Mouse (Mus musculus): ENCODE data around the gene Ceacam19. TPM values are rescaled to one million over a fixed set of nuclear protein-coding genes. Genes with fewer than 3 reads are reported as not detected.

Gene Ceacam19
- total RNA-seq, 4 experiments from 2014 or later = not detected

DNA sequence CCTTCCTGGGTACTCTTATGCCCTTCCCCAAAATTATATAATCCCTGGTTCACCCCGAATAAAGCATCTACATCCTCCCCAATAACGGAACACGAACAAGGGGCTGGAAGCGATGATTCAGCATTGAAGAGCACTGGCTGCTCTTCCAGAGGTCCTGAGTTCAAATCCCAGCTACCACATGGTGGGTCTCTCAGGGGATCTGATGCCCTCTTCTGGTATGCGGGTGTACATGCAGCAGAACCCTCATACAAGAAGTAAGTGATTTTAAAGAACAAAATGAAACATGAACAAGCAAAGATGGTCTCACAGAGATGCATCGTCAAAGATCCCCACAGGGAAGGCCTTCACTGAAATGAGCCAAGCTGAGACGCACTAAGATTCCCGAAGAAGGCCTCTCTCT is 7.0 kb downstream of the Ceacam19 start:
- no peak for DNase-seq (ENCODE audit: low spot score)

- DNase-seq (ENCODE audit: low spot score) = no peak
Observed at GRCm38 (mm10) chr7:19876781-19877425, 10.9 kb downstream of the Ceacam19 start.

- DNase-seq (ENCODE audit: low spot score) = peak; percentile 54
Observed at GRCm38 (mm10) chr7:19875948-19876682, 11.7 kb downstream of the Ceacam19 start.

- DNase-seq (ENCODE audit: low spot score) = peak; percentile 35
Observed at GRCm38 (mm10) chr7:19871943-19872601, 15.7 kb downstream of the Ceacam19 start.

DNA sequence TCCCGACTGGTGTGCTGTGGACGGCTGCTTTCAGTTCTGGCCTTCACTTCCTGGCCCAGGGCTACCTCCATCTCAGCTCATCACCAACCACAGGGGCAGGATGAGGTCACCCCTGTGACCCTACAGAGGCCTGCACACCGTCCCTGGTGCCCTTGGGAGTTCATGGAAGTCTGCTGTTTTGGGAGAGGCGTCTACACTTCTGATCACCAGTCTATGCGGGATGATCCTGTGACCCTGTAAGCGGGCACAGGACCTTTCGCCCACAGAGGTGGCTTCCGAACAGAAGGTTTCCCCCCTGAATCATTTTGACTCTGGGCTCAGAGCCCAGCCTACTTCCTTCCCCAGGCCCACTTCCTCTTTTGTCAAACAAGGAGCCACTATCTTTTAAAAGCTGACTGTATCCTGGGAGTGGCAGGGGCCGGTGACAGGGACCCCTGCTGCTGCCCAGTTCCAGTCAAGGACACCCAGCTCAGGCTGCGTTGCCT is 16.6 kb downstream of the Ceacam19 start:
- DNase-seq (ENCODE audit: low spot score) = peak; percentile 48

- no peak for DNase-seq (ENCODE audit: low spot score)
Observed at GRCm38 (mm10) chr7:19867751-19868399, 19.9 kb downstream of the Ceacam19 start.

- no peak for DNase-seq (ENCODE audit: low spot score)
Observed at GRCm38 (mm10) chr7:19866490-19866889, 21.3 kb downstream of the Ceacam19 start.

GRCm38 (mm10) chr7:19865246-19866036 is 22.3 kb downstream of the Ceacam19 start:
- no peak for DNase-seq (ENCODE audit: low spot score)

GRCm38 (mm10) chr7:19864241-19864640 is 23.5 kb downstream of the Ceacam19 start:
- peak; percentile 52 for DNase-seq (ENCODE audit: low spot score)

DNA sequence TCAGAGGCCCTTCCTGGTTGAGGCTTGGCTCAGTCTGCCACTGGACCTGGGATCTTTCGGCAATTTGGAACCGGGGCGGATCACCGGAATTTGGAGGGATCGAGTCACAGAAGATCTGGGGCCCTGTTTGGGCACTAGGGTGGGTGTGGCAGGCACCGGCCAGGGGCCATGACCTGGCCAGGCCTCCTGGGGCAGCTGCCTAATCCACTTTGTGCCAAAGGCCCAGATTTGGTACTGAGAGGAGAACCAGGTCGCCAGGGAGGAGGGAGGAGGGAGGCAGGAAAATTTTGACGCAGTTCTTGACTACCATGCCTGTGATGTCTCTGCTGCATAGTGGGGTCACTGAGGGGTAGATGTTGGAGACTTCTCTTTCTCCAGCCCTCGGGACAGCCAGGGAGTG is 26.6 kb downstream of the Ceacam19 start, which contains the start of gene Ceacam16:
Gene Ceacam16 (minus strand): TSS at position 101 of the 400 bp plus-strand sequence.
- no peak for DNase-seq (ENCODE audit: low spot score)

DNA sequence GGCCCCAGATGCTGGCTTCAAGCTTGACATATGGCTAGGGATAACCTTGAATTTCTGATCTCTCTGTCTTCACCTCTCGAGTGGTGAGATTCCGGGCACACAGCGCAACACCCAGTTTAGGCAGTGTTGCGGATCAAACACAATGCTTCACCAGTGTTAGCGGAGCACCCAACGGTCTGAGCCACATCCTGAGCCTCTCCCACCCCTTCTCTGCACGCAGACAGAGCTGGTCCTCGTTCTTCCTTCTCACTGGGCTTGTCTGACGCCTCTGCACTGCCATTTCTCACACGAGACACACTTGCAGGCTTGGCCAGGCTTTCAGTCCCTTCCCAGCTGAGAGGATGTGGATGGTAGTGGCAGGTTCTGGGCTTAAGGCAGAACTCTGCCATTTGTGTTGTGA is 28.0 kb downstream of the Ceacam19 start:
- DNase-seq (ENCODE audit: low spot score) = no peak

- DNase-seq (ENCODE audit: low spot score) = no peak
Observed at GRCm38 (mm10) chr7:19856283-19856682, 31.5 kb downstream of the Ceacam19 start.

DNA sequence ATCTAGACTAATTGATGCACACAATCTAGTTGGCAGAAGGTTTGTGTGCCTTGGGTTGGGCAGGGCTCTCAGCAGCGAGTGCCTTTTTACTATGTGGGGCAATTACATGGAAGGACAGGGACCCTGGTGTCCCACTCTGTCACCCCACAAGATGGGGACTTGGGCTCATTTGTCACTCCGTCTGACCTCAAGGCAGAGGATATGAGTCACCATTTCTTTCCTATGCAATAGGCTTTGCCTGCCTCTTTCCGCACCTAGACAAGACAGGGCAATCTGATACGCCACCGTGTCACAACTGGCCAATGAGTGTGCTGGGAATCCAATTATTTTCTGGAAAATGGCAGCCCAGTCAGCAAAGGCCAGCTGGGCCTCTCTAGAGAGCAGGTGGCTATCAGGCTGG is 32.1 kb downstream of the Ceacam19 start:
- no peak for DNase-seq (ENCODE audit: low spot score)

DNA sequence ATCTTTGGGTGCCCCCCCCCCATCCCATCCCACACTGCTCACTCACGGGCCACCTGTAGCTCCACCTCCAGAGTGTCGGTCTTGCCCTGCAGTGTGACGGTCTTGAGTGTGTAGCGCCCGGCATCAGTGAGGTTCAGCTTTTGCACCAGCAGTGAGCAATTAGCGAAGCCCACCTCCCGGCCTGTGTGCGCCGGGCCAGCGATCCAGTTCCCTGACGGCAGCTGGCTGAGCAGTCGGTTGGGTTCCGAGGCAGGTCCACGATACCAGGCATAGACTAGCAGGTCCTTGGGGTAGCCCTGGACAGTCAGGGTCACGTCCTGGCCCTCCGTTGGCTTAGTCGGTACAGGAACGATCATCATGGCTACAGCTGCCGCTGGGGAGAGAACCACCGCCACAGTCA is 34.2 kb downstream of the Ceacam19 start:
- no peak for DNase-seq (ENCODE audit: low spot score)

- DNase-seq (ENCODE audit: low spot score) = no peak
Observed at GRCm38 (mm10) chr7:19851858-19852570, 35.8 kb downstream of the Ceacam19 start, which contains the start of gene Gm19345. Gene Gm19345, plus strand, starts transcription at chr7:19852003.

DNA sequence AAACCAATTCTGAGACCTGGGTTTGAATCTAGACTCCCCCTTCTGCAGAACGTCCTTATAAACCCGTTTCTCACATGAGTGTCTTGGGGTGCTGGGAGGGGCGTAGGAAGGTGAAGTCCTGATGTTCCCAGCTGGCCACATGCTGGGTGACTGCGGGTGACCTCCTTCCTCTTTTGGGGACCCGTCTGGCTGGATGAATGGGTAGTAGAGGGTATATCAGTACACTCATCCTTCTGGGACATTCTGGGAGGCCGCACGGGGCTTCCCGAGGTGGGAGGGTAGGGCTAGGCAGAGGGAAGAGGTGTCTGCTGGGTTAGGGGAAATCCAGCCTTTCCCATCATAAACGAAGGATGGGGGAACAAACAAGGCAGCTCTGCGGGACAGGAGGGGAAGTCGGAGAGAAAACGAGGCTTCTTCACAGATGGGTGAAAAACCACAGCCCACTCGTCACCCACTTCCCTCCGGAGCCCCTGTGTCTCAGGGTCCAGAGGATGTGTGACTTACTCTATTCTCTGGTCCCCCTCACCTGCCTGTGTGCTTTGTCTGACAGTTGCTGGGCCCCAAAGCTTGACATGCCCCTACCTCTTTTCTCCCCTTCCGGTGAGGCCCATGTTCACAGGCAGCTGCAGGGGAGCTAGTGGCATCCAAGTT is 43.1 kb downstream of the Ceacam19 start:
- no peak for DNase-seq (ENCODE audit: low spot score)

DNA sequence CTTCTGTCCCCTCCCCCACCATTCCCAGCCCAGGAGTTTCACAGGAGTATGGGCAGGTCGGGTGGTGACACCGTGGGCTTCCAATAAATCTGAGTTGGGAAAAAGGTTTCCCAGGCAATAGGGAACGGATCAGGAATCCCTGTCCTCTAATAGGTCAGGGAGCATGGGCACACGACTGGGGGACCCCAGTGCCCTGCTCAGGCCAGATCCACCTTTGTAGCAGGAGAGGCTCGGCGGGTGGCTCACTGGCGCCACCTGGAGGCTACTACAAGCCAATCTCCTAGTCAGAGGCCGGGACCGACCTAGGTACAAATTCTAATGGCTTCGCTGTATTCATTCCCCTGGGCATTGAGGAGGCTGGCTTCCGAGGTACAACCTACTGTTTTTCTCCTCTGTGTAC is 44.2 kb downstream of the Ceacam19 start:
- DNase-seq (ENCODE audit: low spot score) = peak; percentile 62

DNA sequence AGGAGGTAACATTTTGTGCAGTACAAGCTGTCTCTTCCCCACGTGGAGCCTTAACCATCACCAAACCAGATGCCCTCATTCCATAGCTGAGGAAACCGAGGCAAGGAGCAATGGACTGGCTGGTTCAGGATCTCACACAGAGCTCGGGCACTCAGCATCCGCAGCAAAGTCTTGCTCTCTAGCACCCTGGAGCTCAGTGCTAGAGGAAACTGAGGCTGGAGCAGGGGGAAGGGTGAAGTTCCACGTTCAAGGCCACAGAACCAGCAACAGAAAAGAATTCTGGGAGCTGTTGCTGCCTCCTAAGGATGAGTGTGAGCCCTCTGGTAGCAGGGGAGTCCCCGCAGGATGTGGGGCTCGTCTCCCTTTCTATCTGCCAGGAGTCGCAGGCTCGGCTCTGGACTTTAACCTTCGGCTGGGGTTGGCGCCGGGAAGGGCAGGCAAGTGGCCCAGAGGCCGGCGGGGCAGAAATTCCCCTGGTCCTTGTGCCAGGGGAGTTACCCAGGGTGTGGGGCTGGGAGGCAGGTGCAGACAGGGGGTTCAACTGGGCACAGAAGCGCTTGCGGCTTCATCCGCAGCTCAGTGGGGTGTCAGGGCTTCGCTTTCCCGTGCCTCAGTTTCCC is 44.8 kb downstream of the Ceacam19 start:
- no peak for DNase-seq (ENCODE audit: low spot score)

DNA sequence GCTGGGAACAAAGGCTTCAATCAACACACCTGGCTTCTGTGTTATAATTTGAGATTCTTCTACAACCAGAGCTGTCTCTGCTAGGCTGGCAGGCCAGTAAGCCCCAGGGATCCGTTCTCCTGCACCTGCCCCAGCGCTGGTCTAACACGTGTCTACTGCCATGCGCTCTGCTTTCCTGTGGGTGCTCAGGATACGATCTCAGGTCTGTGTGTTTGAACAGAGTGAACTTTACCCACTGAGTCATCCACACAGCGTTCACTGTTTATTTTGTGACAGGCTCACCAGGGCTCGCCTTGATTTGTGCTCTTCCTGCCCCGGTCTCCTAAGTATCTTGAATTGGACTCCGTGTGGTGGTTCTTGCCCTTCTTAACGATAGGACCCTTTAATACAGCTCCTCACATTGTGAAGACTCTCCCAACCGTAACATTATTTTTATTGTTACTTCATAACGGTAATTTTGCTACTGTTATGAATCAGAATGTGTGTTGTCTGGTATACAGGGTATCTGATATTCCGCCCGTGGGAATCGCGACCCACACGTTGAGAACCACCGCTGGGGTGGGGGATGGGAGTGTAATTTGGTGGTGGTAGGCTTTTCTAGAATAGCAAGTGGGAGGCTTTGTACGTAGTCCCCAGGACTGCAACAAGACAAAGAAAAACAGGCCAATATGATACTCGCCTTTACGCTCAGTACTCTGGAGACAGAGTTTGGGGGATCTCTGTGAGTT is 45.9 kb downstream of the Ceacam19 start:
- no peak for DNase-seq (ENCODE audit: low spot score)

Measured in heart, adult 8-10 months (tissue).